Mouse (Mus musculus): ENCODE results near the gene Nxpe2. TPM values are rescaled to one million over a fixed set of nuclear protein-coding genes. Genes with fewer than 3 reads are reported as not detected.
"Not testable (repeated sequence)": the region's sequence is repeated elsewhere in the genome, so short reads cannot be mapped to it uniquely, and the experiment has no call there.

The Nxpe2 gene
- under 1 TPM; 0.09 to 0.57 TPM for polyA plus RNA-seq (2017; shearing (Covaris generic))

DNA sequence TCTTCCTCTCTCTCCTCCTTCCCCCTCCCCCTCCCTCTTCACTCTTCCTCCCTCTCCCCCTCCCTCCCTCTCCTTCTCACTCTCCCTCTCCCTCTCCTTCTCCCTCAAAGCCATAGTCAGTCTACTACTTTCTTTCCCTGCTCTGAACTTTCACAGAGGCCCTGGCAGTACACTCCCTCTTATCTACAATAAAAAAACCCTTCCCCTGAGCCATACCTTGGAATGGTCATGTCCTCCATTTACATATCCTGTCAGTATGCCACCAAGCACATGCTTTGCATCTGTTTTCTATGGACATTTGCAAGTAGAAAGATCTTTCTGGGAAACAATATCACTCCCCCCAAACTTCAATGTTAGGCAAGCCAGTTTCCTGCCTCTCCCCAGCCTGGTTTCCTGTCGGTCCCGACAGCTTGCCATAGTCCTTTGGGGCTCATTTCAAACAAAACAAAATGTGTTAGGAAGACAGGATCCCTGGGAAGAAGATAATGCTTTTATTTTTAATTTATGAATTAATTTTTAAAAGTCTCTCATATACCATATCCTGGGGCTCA is at the start of gene Nxpe2:
TSS of gene Nxpe2 (minus strand) at position 307 of the 551 bp plus-strand sequence.
- ATAC-seq = no peak

DNA sequence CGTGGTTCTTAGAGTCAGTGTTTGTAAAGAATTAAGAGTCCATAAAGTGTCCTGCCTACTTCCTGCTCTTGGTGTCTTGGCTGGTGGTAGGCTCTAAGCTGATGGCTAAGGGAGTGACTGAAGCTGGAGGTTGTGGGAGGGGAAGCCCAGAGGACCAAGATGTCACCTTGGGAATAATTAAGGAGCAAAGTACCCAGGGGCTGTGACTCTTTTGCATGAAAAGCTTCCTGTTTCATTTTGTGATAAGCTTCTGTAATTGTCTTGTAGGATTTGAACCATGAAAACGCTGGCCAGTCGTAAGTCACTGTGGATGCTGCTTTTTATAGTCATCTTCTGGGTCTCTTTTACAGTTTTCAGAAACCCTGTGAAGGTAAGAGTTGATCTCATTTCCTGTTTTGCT is 36.7 kb upstream of the Nxpe2 start:
- no peak for ATAC-seq

DNA sequence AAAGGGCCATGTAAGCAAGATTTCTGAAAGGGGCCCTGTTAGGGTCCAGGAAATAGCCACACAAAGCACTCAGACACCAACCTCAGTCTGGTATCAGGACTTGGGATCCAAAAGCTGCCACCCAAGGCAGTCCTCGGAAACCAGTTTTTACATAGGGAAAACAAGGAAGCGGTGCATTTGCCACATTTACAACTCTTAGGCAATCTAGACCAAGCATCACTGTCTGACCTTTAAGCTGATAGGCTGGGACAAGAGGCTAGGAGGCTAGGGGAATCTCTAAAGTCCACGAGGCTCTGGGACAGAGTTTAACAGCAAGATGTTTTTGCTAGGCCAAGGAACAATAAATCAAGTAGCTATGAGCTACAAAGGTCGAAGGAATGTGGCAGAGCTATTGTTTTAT is 35.2 kb upstream of the Nxpe2 start:
- no peak for ATAC-seq

DNA sequence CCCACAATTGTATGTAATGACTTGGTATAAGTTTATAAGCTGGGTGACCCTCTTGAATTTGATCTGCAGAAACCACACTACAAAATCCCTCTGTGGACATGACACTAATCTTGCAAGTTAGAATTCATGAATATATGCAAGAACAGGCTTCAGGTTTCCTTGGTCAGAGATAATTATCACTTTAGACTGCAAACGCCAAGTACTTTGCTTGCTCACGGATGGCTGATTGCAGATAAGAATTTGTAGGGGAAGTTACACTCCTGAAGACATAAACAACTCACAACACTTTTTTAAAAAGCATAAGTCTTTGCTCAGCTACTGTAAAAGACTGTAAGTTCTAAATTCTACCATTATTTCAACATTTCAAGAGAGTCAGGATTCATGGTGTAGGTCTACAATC is 21.1 kb upstream of the Nxpe2 start:
- no peak for ATAC-seq

DNA sequence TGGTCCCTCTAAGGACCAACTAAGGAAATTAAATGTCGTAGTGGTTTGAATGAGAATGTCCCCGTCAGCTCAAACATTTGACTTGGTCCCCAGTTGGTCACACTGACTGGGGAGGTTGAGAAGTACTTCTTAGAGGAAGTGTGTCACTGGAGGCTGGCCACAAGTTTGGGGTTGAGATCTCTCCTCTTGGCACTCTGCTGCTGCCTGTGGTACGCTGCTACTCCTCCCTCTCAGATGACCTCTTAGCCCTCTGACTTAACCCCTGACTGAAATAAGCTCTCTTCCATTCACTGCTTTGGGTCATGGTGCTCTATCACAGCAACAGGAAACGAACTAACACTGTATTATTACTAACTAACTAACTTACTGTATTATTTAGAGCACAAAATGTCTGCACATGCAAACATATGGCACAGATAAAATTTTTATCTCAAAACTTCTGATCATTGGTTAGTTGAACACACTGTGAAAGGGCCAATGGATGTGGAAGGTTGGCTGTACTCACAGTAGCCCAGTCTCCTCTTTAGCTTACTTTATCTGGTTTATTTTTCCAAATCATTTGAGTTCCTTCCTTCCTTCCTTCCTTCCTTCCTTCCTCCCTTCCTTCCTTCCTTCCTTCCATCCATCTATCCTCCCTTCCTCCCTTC is 20.1 kb upstream of the Nxpe2 start:
- no peak for ATAC-seq

DNA sequence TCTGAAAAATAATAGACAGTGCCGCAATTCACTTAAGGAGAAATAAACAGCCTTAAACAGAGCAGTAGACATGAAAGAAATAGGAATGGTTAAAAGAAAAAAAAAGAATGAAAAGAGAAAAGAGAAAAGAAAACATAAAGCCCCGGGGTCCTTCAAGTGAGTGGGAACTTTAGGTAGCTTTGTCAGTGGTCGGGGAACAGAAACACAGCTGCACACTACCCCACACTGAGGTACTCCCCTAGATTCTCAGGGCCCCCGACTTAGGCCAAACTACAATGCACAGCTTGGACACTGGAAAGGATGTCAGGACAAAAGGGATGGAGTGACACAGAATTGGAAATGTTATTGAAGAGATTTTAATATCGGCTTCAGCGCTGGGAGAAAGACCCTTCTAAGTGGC is 9.5 kb upstream of the Nxpe2 start:
- no peak for ATAC-seq

DNA sequence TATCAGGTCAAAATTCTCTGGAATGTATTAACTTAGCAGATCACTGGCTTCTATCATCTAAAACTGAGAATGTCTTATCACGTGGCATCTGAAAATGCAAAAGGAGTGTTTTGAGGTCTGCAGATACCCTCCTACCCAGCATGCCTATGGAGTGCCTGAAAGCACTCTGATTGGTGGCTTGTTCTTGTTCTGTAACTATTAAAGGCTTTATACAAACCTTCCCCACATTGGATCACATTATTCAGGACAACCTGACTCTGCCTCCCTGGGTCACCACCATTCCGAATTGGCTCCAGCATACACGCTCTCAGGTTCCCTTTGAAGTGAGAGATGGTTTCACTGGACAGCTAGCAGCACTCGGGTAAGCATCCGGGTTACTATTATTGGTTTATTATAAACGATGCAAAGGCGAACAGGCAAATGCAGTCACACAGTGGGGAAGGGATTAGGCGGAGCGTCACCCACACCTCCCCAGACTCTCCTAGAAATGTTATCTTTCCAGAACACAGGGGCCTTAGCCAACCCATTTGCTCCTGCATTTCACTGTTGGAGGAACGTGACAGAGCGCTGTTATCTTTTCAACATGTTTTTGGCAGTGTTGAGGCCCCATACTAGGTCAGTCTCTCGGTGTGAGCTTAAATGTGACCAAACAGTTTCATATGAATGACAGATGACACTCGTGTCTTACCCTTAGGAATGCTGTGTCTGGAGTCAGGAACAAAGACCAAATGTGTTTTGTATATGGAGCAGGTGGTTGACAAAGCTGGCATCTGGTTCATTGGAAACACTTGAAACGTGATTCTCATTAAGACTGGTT is 8.8 kb upstream of the Nxpe2 start:
- no peak for ATAC-seq

DNA sequence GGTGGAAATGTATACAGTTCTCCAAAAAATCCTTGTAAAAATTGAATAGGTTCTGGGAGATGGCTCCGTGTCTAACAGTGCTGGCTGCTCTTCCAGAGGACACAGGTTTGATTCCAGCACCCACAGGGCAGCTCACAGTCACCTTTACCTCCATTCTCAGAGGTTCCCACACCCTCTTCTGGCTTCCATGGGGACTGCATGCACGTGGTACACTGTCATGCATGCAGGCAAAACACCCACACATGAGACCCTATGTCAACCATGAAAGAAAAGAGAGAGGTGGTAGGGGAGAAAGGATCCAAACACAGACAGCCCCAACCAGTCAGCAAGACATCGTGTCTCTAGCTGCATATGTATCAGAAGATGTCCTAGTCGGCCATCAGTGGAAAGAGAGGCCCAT is 7.6 kb upstream of the Nxpe2 start:
- ATAC-seq = no peak

DNA sequence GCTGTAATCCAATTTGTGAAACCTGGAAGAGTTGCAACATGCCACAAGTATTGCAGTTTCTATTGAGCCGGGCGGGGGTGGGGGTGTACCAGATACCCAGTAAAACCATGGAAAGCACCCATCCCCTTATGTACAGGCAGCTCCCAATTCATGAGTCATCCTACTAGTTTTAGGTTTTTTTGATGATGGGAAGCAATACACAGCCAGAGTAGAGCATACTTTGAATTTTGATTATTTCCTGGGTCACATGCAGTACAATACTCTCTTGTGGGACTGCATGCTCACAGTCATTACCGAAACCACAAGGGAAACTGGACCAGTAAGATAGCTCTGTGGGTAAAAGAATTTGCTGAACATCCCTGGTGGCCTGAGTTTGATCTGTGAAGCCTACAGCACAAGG is 3.8 kb upstream of the Nxpe2 start:
- ATAC-seq = no peak

DNA sequence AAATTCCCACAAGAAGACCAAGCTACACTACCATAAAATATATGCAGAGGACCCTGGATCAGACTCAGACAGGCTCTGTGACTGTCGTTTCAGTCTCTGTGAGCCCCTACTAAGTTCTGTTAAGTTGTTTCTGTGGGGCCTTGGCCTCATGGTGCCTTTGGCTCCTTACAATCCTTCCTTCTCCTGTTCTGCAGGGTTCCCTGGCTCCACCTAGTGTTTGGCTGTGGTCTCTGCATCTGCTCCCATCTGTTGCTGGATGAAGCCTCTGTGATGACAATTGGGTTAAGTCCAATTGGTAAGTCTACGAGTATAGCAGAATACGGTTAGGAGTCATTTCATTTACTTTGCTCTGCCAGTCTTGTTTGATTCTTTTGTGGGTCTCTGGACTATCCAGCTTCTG is 1.5 kb upstream of the Nxpe2 start:
- ATAC-seq = no peak

DNA sequence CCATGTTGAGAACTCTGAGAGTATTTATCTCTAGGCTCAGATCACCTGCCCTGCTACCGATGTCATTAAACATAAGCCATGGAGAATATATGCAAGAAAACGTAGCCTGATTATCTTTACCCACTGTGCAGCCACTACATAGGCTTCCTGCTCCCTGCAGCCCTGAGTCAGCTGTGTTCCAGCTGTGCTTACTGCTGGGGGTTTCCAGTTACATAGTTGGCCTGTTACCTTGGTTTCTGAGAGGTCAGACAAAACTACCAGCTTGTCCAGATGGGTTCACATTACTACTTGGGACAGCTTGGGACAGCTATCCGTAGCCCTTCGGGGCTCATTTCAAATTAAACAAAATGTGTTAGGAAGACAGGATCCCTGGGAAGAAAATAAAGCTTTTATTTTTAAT is 868 bp upstream of the Nxpe2 start:
- ATAC-seq = no peak

DNA sequence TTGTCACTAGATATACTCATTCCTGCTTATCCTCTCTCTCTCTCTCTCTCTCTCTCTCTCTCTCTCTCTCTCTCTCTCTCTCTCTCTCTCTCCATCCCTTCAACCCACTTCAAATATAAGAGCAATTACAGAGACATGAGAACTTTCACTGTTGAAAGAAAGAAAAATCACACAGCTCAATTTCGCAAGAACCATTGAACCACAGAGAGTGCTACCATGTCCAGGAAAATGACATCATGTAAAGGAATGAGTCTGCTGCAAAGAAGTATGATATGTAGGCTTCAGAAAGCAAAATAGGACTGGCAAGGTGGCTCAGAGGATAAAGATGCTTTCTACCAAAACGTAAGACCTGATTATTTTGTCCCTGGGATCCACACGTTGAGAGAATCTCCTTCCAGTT is 7.4 kb downstream of the Nxpe2 start:
- ATAC-seq = no peak

DNA sequence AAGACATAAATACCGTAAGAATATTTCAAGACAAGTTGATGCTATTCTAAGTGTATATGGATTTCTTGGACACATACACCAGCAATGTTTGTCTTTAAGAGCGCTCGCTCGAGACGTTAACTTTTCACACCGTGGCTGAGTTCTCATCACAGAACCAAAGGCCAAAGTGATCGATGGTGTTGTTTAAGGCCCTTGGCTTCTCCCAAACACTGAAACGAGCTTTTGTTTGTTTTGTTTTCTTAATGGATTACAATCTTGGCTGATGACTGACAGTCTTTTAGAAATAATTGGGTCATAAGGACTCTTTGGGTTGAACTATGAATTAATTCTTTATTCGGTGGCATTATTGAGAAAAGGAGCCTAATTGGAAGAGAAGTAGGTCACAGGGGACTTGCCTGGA is 7.8 kb downstream of the Nxpe2 start:
- no peak for ATAC-seq

DNA sequence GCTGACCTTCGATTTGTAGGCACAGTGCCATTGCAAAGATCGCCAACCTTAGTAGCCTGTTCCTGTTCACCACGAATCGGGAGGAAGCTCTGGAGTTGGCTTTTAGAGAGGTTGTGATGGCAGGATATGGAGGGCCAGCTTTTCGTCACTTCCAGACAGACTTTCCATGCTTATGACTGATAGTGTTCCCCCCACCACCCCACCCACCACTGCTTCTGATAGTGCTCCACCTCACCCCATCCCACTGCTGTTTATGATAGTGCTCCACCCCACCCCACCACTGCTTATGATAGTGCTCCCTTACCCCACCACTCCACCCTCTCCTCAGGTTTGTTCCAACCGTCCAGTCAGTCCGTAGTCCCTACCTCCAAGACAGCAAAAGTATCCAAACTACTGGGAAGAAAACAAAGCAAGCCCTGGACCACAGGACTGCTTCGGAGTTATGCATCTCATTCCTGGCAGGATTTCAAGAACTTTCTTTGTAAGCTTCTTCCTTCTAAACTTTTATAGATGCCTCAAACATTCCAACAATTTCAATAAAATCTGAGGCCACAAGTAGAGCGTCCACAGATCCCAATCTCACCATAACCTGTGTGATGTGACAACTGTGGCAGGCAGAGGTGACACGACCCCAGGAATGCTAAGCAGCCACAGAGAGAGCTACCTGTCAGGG is 12.4 kb downstream of the Nxpe2 start:
- ATAC-seq = no peak

DNA sequence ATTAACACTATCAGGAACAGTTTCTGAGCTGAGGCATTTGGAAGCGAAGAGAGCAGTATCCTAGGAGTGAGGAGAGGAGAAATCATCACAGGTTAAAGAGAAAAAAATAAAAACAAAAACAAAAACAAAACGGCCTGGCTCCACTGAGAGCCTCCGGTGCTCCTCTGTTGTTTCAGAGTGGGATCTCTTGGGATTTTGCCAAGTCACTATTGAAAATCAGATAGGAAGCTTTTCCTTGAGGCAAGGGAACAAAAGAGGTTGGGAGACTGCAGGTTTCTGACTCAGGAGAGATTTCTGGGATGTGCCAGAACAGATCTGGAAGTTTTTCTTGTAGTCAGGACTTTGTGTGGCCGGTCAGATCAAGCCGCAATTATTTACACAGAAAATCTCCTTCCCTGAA is 13.7 kb downstream of the Nxpe2 start:
- no peak for ATAC-seq

DNA sequence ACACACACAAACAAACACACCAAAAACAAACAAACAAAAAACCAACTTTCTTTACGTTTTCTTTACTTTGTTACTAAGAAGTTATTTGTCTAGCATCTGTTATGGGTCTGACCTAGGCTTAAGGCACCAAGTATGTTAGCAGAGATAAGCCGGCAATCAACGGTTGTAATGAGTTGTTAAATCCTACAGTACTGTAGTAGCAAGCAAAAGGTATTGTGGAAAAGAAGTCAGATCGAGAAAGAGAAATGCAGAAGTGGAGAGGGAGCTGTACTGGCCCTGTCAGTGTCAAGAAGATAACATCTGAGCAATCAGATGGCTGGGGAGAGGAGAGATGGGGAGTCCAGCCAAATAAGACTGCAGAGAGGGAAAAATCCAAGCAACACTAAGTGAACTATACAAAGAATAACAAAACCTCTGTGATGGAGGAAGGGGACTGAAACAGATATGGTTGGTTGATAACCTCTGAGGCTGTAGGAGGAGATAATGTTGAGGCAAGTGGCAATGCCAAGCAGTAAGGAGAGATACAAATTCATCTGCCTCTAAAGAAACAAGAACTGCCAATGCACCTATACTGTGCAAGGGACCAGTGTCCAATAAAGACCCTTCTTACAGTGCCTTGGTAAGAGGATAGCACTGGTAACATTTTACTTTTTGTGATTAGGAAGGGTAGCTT is 14.3 kb downstream of the Nxpe2 start:
- ATAC-seq = no peak

DNA sequence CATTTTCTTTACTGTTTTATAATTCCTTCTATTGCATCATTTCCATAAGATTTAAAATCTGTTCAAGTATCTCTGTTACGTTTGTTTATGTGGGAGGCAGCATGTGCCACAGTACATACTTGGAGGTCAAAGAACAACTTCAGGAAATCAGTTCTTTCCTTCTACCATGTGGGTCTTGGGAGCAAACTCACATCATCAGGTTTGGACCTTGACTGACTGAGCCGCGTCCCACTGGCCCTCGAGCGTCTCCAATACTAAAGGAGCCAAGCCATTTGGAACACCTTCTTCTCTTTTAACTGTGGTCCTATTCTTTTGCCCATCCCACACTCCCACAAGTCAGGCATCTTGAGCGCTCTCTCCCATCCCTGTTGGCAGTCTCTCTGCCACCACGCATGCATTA is 23.7 kb downstream of the Nxpe2 start:
- no peak for ATAC-seq

DNA sequence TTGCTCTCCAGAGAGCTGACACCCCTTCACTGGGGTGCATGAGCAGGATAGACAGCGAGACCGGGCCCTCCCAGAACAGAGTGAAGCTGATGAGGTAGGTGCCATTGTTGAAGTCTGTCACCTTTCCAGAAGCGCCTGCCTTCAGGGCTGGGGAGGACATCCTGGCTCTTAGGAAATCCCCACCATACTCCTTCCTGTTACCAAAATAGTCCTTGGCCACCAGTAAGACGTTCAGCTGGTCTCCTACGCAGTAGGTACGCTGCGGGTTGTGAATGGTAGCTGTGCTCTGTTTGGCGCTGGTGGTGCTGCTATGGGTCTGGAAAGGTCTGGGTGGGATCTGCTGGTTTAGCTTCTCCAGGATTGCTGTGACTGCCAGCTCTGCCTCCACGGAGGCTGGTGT is 26.9 kb downstream of the Nxpe2 start:
- no peak for ATAC-seq

DNA sequence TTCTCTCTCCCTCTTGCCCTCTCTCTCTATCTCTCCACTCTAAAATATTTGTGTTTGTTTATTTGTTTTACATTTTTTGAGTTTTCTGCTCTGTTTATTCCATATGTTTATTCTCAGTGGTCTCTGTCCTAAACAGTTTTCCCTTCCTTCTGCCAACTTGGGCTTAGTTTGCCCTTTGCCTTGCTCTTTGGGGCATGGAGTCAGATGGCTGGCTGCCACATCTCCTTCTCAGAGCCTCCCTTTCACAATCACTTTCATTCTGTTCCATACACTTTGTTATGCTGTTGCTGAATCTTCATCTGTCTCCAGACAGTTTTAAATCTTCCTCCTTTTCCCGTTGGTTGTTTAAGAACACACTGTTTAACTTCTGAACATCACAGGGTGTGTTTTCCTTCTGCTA is 37.4 kb downstream of the Nxpe2 start:
- ATAC-seq = no peak

DNA sequence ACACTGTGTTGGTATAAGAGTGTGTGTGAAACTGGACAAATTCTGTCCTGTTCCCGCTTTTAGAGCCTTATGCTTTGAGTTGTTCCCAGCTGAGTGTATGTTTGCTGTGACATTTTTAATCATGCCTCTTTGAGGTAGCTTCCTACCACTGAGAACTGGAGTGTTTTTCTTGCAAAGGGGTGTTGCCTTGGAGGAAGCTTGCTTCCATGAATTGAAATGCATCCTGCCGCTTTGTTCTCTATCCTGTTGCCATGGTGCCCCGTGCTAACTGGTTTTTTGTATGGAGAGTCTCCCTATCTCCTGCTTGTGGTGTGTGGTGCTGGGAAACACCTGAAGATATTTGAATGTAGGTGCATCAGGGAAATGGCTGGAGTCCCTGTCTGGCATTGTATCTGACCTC is 39.1 kb downstream of the Nxpe2 start:
- ATAC-seq = no peak

DNA sequence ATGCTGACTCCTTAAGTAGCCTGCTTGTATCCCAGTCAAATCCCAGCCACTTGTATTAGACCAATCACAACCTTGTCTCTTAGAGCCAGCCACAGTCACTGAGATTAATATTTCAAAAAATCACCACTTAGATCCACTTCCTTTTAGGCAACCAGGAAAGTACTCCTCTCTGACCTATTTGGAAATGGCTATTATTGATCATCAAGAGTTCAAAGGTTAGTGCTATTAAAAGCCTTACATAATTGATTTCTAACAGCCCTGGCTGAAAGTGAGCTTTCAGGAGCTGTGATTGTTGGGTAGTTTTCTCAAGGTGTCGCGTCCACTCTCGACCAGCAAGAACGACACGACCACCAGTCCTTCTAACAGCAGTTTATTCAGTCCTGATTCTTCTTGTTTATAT is 42.0 kb downstream of the Nxpe2 start:
- no peak for ATAC-seq

DNA sequence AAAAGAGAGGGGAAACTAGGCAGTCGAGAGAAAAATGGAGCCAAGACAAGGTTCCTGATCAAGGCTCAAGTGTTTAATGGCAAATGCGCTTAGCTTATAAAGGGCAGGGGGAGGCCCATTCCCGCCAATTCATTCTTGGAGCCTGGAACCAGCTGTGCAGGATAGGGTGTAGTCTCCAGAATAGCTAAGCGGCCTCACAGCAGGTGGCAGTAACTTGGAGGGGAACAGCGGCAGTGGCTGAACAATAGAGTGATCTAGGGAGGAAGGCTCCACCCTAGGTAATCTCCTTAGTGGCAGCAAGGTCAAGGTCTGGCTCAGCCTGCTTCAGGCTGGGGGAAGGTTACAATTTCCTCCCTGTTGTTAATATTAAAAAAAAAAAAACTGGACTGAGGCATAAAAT is 49.7 kb downstream of the Nxpe2 start:
- ATAC-seq = not testable (repeated sequence)

DNA sequence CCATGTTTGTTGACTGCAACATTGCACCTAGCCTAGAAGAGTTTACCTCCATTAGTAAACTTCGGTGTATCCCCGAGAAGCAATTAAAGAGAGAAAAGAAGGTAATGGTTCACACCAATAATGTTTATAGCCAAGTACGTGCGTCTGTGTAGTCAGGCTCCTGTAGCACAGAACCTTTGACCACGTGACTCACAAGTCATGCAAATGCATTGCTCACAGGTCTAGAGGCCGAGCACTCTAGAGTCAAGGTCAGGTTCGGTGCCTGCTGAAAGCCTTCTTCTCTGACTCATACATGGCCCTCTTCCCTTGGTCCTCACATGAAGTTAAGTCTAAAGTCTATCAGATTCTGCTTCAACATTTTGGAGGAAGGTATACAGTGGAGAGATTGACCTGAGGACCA is 54.3 kb downstream of the Nxpe2 start:
- ATAC-seq = no peak

Data from CD4-positive, CD25-positive, alpha-beta regulatory T cell, adult 4 months (primary cell).